Mouse (Mus musculus): ENCODE results near the gene Tk1. TPM values are rescaled to one million over a fixed set of nuclear protein-coding genes. Genes with fewer than 3 reads are reported as not detected.
A peak's percentile ranks its signal among the peaks of the same experiment; 100 is the strongest.
"Not testable (repeated sequence)": the region's sequence is repeated elsewhere in the genome, so short reads cannot be mapped to it uniquely, and the experiment has no call there.

Gene Tk1
- polyA plus RNA-seq, 1 experiment from 2014 or later, result 58.0 TPM

DNA sequence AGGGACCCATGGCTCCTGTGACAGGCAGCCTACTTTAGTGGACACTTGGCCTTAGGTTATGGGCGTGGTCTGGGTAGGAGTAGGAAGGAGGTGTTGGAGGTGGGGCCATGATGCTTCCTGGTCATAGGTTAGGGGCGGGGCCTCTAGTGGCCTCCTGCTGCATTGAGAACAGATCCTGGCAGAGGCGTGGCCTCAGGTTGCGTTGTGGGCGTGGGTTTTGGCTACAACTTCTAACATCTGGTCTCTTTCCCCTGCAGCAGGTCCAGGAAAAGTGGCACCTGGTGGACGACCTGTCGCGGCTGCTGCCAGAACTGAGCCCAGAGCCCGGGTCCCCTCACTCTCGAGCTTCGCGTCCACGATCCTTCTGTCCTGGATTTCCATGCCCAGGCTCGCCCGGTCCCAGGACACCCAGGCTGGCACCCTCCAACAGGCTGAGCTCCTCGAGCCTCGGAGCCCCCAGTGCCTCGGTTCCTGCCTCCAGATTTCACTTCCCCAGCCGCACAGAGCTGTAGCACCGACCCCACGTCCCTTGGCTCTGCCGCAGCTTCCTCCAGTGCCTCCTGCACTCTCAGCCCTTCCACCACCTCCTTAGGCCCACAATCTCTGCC lies 33.5 kb downstream of the Tk1 start:
- 6% methylated on average over 22 of the region's 22 CpGs for whole genome bisulfite sequencing
- H3K4me3 ChIP-seq (ENCODE audit: low read depth, low read length), result peak overlapping the region; percentile 27
- peak overlapping the region; percentile 51 for H3K4me2 ChIP-seq (replicated peaks; ENCODE audit: low read depth)
- TF ChIP-seq EP300 (optimal IDR thresholded peaks at IDR 0.05) (no peak), CTCF (IDR thresholded peaks at IDR 0.05; ENCODE audit: low read depth) (peak; percentile 29)
- DNase-seq (ENCODE audit: low spot score) (peak; percentile 97), ATAC-seq (ENCODE audit: low FRiP score, low TSS enrichment) (peak; percentile 77)
- no peaks in the 10 kb centered on the region for H3K36me3 ChIP-seq (ENCODE audit: control insufficient read depth, insufficient read depth, low read length)
- peak overlapping the region; percentile 43 for H3K9ac ChIP-seq (ENCODE audit: low read length)
- H3K4me1 ChIP-seq (replicated peaks; ENCODE audit: control insufficient read depth, insufficient read depth), result no peaks in the 10 kb centered on the region
- no peaks in the 10 kb centered on the region for H3K9me3 ChIP-seq (ENCODE audit: control insufficient read depth, low read length)
- H3K27ac ChIP-seq (replicated peaks), result peak overlapping the region; percentile 91
- no peaks in the 10 kb centered on the region for H3K27me3 ChIP-seq (ENCODE audit: control insufficient read depth, insufficient read depth, low read length)

DNA sequence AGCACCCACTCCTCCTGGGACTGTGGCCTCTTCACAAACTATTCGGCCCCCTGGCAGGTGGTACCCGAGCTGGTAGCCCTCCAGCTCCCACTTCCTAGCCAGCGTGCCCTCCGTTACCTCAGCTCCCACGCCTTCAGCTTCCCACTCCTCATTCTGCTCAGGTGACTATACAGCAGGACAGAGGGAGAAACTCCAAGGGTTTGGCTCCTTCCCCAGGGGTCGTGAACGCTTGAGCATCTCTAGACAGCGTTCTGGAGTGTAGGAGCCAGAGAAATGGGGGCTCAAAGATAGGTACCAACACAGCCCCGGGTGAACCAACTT lies 34.5 kb downstream of the Tk1 start:
- Histone ChIP-seq H3K9me3 (ENCODE audit: control insufficient read depth, low read length) (no peaks in the 10 kb centered on the region), H3K9ac (ENCODE audit: low read length) (peak overlapping the region; percentile 45; the same call in 1 of the 2 replicates), H3K4me1 (replicated peaks; ENCODE audit: control insufficient read depth, insufficient read depth) (no peaks in the 10 kb centered on the region), H3K36me3 (ENCODE audit: control insufficient read depth, insufficient read depth, low read length) (no peaks in the 10 kb centered on the region), H3K27ac (replicated peaks) (peak overlapping the region; percentile 91), H3K27me3 (ENCODE audit: control insufficient read depth, insufficient read depth, low read length) (no peaks in the 10 kb centered on the region), H3K4me2 (replicated peaks; ENCODE audit: low read depth) (peak overlapping the region; percentile 52), H3K4me3 (ENCODE audit: low read depth, low read length) (no peak overlapping the region)
- WGBS, result 89% methylated on average over 9 of the region's 9 CpGs
- no peak for ATAC-seq (ENCODE audit: low FRiP score, low TSS enrichment)
- no peak for DNase-seq (ENCODE audit: low spot score)
- TF ChIP-seq CTCF (IDR thresholded peaks at IDR 0.05; ENCODE audit: low read depth), result no peak
- no peak for TF ChIP-seq EP300 (optimal IDR thresholded peaks at IDR 0.05)

- Histone ChIP-seq H3K27me3 (ENCODE audit: control insufficient read depth, insufficient read depth, low read length) (no peaks in the 10 kb centered on the region), H3K9ac (ENCODE audit: low read length) (peak overlapping the region; percentile 45), H3K4me1 (replicated peaks; ENCODE audit: control insufficient read depth, insufficient read depth) (no peaks in the 10 kb centered on the region), H3K4me2 (replicated peaks; ENCODE audit: low read depth) (peak overlapping the region; percentile 52), H3K36me3 (ENCODE audit: control insufficient read depth, insufficient read depth, low read length) (no peaks in the 10 kb centered on the region), H3K4me3 (ENCODE audit: low read depth, low read length) (peak overlapping the region; percentile 18), H3K9me3 (ENCODE audit: control insufficient read depth, low read length) (no peaks in the 10 kb centered on the region), H3K27ac (replicated peaks) (peak overlapping the region; percentile 91)
- DNase-seq (ENCODE audit: low spot score), result peak; percentile 93
- 34% methylated on average over 23 of the region's 23 CpGs for WGBS
- peak; percentile 91 for ATAC-seq (ENCODE audit: low FRiP score, low TSS enrichment)
- TF ChIP-seq EP300 (optimal IDR thresholded peaks at IDR 0.05), result no peak
- TF ChIP-seq CTCF (IDR thresholded peaks at IDR 0.05; ENCODE audit: low read depth), result peak; percentile 57
Measured at GRCm38 (mm10) chr11:117790703-117791440, 35.0 kb downstream of the Tk1 start.

- Histone ChIP-seq H3K4me3 (ENCODE audit: low read depth, low read length) (peak overlapping the region; percentile 18), H3K9ac (ENCODE audit: low read length) (peak overlapping the region; percentile 43; the same call in 1 of the 2 replicates), H3K27me3 (ENCODE audit: control insufficient read depth, insufficient read depth, low read length) (no peaks in the 10 kb centered on the region), H3K36me3 (ENCODE audit: control insufficient read depth, insufficient read depth, low read length) (no peaks in the 10 kb centered on the region), H3K27ac (replicated peaks) (peak overlapping the region; percentile 91), H3K4me2 (replicated peaks; ENCODE audit: low read depth) (peak overlapping the region; percentile 52), H3K9me3 (ENCODE audit: control insufficient read depth, low read length) (no peaks in the 10 kb centered on the region), H3K4me1 (replicated peaks; ENCODE audit: control insufficient read depth, insufficient read depth) (no peaks in the 10 kb centered on the region)
- 8% methylated on average over 13 of the region's 14 CpGs for WGBS
- peak; percentile 89 for DNase-seq (ENCODE audit: low spot score)
- TF ChIP-seq EP300 (optimal IDR thresholded peaks at IDR 0.05) (no peak), CTCF (IDR thresholded peaks at IDR 0.05; ENCODE audit: low read depth) (peak; percentile 85)
- peak; percentile 46 for ATAC-seq (ENCODE audit: low FRiP score, low TSS enrichment)
Measured at GRCm38 (mm10) chr11:117790286-117790685, 35.6 kb downstream of the Tk1 start.

DNA sequence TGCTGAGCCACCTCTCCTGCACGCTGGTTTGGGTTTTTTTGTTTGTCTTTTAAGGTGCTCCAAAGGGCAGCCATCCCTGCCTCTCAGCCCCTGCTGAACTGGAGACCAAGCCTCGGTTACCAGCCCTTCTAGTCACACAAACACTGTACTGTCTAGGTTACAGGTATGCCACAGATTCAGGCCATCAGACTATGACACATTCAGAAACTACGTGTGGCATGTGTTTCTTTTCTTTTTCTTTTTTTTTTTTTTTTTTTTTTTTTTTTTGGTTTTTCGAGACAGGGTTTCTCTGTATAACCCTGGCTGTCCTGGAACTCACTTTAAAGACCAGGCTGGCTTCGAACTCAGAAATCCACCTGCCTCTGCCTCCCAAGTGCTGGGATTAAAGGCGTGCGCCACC lies 37.4 kb downstream of the Tk1 start:
- H3K36me3 ChIP-seq (ENCODE audit: control insufficient read depth, insufficient read depth, low read length); H3K4me2 ChIP-seq (replicated peaks; ENCODE audit: low read depth); H3K4me1 ChIP-seq (replicated peaks; ENCODE audit: control insufficient read depth, insufficient read depth); H3K27ac ChIP-seq (replicated peaks); DNase-seq (ENCODE audit: low spot score); H3K9ac ChIP-seq (ENCODE audit: low read length); H3K4me3 ChIP-seq (ENCODE audit: low read depth, low read length); H3K9me3 ChIP-seq (ENCODE audit: control insufficient read depth, low read length); H3K27me3 ChIP-seq (ENCODE audit: control insufficient read depth, insufficient read depth, low read length); ATAC-seq (ENCODE audit: low FRiP score, low TSS enrichment): not testable (repeated sequence)
- 76% methylated on average over 7 of the region's 7 CpGs for WGBS

DNA sequence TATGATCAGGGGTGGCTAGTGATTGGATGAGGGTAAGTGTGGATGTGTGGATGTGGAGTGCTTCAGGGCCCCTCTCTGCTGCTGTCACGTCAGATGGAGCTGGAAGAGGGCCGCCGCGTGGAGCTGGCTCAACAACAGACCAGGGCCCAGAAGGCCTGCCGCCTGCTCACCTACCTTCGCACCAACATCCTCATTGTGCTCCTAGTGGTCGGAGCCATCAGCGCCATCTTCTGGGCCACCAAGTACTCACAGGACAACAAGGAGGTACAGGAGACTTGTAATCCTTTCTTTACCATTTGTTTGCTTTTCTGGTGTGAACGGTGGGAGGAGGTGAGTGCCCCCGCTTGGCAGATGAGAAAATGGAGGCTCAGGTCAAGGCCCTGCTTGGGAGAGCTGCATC lies 39.6 kb downstream of the Tk1 start:
- 20% methylated on average over 10 of the region's 10 CpGs for WGBS
- DNase-seq (ENCODE audit: low spot score), result peak; percentile 82
- H3K36me3 ChIP-seq (ENCODE audit: control insufficient read depth, insufficient read depth, low read length), result no peaks in the 10 kb centered on the region
- no peaks in the 10 kb centered on the region for H3K9me3 ChIP-seq (ENCODE audit: control insufficient read depth, low read length)
- peaks cover 6% of the 10 kb centered on the region for H3K4me1 ChIP-seq (replicated peaks; ENCODE audit: control insufficient read depth, insufficient read depth)
- H3K9ac ChIP-seq (ENCODE audit: low read length), result no peak overlapping the region
- no peak overlapping the region for H3K27ac ChIP-seq (replicated peaks)
- H3K4me3 ChIP-seq (ENCODE audit: low read depth, low read length), result no peak overlapping the region
- peak; percentile 82 for TF ChIP-seq CTCF (IDR thresholded peaks at IDR 0.05; ENCODE audit: low read depth)
- no peak for TF ChIP-seq EP300 (optimal IDR thresholded peaks at IDR 0.05)
- H3K4me2 ChIP-seq (replicated peaks; ENCODE audit: low read depth), result no peak overlapping the region
- ATAC-seq (ENCODE audit: low FRiP score, low TSS enrichment), result no peak
- H3K27me3 ChIP-seq (ENCODE audit: control insufficient read depth, insufficient read depth, low read length), result no peaks in the 10 kb centered on the region
